Mouse (Mus musculus) left cerebral cortex, adult 11 months (tissue): ENCODE data around the gene Plin2.

Experiments
- DNase-seq: peaks from one replicate; pipeline ENCODE4 v3.0.0; 2022; ENCODE audit warnings: low spot score

Gene Plin2

DNA sequence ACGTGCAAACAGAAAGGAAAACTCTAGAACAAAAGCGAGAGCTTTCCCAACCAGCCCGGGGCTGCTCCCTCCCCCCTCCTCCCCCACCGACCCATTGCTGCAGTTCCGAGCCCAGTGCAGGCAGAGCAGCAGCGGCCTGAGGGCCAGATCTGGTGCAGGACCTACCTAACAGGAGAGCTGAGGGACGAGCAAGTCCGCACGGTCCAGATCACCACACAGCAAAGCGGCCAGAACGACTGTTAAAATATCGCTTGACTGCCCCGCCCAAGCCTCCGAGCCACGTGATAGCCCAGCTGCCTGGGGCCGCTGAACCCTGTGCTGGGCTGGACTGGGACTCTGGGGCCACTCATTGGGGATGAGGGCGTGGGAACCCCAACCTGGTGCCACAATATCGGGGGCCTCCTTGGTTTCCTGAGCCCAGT, at the start of gene Plin2:
Gene Plin2, minus strand, starts transcription at position 281 of the 422 bp plus-strand sequence.
- DNase-seq: no peak

DNA sequence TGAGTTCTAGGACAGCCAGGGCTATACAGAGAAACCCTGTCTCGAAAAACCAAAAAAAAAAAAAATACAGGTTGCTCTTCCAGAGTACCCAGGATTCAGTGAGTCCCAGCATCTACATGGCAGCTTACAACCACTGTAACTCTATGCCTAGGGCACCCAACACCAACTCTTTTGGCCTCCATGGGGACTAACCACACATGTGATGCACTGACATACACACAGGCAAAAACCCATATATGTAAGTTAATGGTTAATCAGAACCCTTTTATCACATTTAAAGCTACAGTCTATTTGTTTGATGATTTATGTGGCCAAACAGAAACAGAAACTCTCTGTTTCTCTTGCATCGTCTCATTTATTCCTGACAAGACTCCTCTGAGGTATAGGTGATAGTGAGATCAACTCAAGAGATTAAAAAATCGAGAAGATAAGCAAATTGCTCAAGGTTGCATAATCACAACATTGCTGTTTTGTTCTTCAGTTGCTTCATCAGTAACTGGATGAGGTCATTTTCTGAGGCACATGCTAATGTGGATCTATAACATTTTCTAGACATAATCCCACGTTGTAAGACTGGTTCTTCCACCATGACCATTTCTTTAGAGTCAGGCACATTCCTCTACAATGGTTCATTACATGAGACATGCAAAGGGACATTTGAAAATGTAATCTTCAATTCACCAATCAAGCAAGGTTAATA, 49.2 kb upstream of the Plin2 start:
- no peak for DNase-seq

DNA sequence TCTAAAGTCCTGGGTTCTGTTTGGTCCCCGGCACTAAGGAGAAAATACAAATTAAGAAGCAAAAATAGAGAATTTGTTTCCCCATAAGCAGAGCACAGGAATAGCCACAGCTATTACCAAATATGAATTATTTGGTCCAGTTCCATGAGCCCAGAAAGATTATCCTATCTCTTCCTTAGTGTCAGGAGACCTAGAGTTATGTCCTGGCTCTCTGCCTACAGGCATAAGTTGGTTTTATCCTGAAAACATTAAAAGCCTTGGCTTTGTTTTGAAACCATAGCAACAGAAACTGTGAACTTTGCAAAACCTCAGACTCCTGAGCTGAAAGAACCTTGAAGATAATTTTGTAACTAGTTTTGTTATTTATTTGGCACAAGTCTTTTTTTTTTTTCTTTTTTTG, 47.3 kb upstream of the Plin2 start:
- no peak for DNase-seq

DNA sequence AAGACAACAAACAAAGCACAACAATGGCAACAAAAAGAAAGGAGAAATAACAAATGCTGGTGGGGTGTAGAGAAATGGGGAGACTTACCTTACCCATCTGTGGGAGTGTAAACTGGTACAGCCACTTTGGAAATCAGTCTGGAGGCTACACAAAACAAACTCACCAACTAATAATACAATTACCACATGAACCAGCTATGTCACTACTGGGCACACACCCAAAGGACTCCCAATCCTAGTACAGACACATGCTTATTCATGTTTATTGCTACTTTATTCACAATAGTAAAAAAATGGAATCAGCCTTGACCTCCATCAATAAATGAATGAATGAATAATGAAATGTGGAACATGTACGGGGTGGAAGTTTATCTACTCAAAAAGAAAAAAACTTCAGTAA, 45.5 kb upstream of the Plin2 start:
- no peak for DNase-seq

DNA sequence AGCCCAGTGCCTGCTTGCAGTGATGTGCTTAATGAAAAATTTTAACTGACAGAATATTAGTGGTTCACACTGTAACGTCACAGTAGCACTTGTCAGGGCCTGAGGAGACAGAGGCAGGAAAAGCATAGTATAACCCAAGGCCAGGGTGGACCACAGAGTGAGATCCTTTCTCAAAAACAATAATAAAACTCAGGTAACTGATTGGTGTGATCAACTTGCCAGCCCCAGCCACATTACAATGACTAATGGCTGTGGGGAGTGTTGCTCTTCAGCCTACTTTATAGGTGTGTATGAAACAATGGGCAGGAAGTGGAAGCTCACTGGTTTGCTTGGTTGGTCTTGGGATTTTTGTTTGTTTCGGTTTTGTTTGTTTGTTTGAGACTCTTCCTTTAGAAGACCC, 43.7 kb upstream of the Plin2 start:
- DNase-seq: no peak

DNA sequence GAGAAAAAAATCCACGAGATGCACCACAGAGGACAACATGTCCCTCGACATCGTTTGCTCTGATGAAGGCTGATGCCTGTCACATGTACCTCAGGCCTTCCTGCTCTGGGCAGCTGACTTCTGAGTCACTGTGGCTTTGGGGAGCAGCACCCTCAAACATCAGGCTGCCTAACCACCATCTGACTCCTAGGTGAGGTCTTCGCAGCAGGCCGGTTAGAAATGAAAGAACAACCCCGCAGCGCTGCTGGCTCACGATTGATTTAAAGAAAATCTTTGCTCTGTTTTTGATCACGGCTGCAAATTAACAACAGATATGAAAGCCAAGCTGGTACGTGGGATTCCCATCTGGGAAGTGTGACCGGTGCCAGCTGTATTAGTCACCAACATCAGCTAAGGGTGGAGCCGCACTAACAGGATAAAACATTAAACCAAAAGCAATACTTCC, 42.9 kb upstream of the Plin2 start:
- DNase-seq: peak; percentile 26

- DNase-seq: no peak
Measured at GRCm38 (mm10) chr4:86710666-86711215, 40.9 kb upstream of the Plin2 start.

DNA sequence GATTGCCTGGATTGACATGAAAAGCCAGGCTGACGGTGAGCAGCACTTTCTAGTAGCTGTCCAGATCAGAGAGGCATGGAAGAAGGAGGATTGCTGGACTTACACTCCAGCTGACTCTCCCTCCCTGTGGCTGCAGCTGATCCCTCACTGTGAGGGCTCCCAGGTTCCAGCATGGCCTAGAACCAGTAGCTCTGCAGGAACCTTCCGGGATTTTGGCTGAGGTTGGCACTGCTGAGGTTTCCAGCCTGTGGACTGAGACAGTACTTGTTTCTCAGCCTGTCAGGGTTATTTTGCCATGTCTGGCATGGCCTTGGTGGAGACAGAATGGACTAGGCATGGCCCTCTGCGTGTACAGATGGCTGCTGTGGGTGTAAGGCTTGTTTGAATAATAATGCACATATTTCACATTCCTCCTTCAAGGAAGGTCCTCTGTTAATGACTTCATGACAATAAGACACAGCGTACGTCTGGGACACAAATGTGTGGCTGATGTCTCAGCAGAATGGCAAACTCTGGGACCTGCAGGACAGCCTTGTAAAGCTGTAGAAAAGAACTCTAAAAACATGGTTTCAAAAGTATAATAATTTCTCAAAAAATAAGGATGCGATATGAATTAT, 40.3 kb upstream of the Plin2 start:
- DNase-seq: no peak

DNA sequence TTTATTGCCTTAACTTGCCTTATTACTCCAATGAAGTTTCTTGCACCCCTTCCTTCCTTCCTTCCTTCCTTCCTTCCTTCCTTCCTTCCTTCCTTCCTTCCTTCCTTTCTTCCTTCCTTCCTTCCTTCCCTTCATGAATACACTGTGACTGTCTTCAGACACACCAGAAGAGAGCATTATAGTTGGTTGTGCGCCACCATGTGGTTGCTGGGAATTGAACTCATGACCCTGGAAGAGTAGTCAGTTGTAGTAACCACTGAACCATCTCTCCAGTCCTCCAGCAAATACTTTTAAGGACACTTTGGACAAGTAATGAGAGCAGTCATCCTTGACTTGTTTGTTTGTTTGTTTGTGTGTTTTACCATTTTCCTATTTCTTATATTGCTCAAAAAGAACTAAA, 38.9 kb upstream of the Plin2 start:
- no peak for DNase-seq

GRCm38 (mm10) chr4:86699161-86699865, 29.5 kb upstream of the Plin2 start:
- no peak for DNase-seq

DNA sequence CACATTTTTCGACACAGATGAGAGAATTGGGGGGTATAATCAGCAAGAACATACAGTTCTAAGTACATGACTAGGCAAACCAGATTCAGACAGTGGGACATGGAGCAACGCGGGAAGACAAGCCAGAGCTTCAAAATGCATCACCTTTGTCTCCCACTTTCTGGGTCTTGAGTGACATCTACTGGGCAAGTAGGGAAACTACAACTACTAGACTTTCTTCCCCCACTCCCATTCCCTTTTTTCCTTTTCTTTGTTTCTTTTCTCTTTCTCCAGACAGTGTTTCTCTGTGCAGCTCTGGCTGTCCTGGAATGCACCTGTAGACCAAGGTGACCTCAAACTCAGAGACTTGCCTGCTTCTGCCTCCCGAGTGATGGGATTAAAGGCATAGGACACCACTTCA, 27.0 kb upstream of the Plin2 start:
- DNase-seq: no peak

GRCm38 (mm10) chr4:86695081-86695480, 25.2 kb upstream of the Plin2 start:
- no peak for DNase-seq

- no peak for DNase-seq
Measured at GRCm38 (mm10) chr4:86692931-86693330, 23.1 kb upstream of the Plin2 start.

DNA sequence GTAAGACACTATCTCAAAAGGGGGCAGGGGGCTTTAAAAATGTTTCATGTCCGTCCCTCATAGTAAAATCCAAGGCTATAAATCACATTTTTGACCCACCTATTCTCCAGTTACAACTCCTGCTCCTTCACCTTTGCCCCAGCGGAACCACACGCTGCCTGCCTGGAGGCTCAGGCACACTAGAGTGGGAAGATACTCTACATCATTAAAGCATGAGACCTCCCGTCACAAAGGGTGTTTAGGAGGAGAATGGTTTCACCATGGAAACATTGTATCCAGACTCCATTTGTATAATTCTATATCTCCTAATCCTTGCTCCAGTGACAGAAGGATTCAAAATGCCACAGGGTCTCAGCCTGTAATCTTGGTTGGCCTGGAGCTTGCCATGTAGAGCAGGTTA, 21.4 kb upstream of the Plin2 start:
- DNase-seq: no peak

- no peak for DNase-seq
Measured at GRCm38 (mm10) chr4:86690768-86691167, 20.9 kb upstream of the Plin2 start.

- no peak for DNase-seq
Measured at GRCm38 (mm10) chr4:86690194-86690593, 20.3 kb upstream of the Plin2 start.

DNA sequence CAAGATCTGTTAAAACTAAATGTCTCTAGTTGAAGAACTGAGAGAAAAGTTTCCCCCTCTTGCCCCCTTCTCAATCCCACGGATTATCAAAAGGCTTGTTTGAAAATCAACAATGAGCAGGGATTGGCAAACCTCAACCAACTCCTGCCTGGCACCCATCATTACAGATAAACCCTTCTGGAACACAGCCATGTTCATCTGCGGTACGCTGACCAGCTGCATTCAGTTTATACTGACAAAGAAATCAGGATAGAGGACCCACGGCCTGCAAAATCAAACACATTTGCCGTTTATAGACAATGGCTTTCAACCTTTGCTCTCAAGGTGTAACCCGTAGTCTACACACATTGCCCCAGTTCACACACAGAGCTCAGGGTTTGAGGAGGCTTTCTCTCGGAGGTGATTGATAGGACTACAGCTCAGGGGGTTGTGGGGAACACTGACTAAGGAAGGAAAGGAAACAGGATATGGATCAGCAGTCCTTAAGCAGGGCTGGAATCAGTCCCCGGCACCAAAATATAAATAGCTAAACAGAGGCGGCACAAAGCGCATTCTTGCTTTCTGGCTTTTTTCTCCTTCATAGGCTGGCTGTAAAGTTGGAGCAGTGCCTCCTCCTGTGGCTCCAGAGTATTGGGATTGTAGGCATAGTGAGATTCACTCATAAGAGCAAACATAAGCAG, 19.3 kb upstream of the Plin2 start:
- DNase-seq: no peak

- DNase-seq: no peak
Measured at GRCm38 (mm10) chr4:86686564-86686963, 16.7 kb upstream of the Plin2 start.

DNA sequence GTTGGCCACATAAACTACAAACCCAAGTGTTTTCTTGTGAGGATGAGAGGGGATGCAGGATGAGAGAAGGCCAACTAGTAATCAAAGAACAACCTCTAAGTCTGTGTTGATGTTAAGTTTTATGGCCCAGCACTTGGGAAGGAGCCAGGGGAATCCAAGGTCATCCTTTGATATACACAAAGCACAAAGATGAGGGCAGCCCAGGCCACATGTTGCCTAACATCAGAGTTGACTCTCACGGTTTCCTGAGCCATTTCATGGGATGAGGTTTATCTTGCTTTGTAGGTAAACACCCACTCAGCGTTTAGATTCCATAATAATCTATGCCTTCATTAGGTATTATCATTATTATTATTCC, 16.1 kb upstream of the Plin2 start:
- DNase-seq: no peak

DNA sequence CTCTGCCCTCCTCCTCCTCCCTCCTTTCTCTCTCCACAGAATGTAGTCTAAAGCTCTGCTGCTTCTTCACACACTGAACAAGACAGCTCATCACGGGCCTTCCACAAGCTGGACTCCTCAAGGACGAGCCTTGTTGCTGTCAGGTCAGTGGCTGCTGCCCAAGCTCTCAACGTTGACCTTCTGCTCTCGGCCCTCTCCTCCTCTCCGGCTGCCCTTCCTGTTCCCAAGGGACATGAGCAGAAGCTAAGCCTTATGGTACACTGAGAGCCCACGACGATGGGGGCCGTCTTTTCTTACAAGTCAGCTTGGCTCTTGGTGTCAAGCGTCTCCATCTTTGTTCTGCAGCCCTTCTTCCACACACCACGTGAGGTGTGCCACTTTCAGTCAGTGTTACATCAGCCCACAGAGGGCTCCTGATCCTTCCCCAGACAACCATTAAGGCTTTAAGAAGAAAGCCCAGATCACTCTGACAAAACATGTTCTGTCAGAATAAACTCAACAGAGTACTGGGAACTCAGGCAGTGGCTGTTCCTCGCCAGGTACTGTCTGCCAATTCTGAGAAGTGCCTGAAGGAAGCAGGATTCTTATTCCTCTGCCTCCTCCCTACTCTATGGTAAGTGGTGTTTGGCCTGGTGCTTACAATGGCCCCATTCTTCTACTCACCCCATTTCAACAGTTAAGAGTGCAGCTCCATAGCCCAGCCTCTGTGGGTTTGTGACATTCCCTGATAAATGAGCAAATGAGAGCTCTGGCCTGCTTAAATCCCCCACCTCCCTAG, 15.6 kb upstream of the Plin2 start:
- DNase-seq: no peak

DNA sequence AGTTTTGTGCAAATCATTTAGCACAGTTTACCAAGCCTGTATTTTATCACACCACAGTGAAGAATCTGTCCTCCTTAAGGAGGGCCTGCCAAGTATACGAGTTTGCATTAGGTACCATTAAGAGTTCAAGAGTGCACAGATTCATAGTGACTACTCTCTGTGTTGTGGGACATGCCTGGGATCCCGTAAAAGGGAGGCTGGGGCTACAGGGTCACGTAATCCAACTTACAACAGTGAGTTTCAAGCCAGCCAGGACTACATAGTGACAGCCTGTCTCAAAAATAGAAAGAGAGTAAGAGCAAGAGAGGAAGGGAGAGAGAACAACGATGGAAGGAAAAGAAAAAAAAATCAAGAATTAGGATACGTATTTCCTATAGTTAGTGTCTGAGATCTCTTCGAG, 14.9 kb upstream of the Plin2 start:
- no peak for DNase-seq

DNA sequence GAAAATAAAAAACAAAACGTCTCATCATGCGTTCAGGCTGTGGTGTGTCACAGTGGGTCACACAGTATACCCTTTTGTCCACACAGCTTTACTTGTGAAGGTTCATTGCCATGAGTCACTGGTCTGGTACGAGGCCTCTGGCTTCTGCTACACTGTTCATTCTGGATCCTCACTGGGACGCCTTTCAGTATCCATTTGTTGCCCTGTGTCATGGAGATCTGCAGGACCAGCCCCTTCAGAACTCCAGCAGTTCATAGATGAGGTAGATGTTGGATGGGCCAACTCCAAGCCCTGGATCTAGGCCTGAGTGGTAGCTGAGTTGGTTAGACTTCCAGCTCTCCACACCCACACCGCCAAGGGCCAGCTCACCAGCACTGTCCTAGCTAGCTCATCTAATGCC, 13.9 kb upstream of the Plin2 start:
- DNase-seq: no peak
